Mouse (Mus musculus): ENCODE data around the gene Pou2af1.

The Pou2af1 gene

GRCm38 (mm10) chr9:51213023-51213728 lies at the start of gene Pou2af1:
Gene Pou2af1, plus strand, starts transcription at chr9:51213708.
- in situ Hi-C loops (cut with MboI; ENCODE audit: unreplicated experiment in 2 of 2) = loop anchor here (5.0 kb wide), 1 partner anchor 36 kb away; no protein-coding TSS in a partner anchor

- in situ Hi-C loops (cut with MboI; ENCODE audit: unreplicated experiment in 2 of 2) = loop anchor here (5.0 to 25.0 kb wide), 2 partner anchors 128 to 923 kb away; no protein-coding TSS in a partner anchor
These were observed 49.5 kb upstream of the Pou2af1 start for GRCm38 (mm10) chr9:51163989-51164388.

GRCm38 (mm10) chr9:51165312-51166180 lies 48.0 kb upstream of the Pou2af1 start, which contains the start of gene Gm32742:
Gene Gm32742, minus strand, starts transcription at chr9:51165517.
- in situ Hi-C loops (cut with MboI; ENCODE audit: unreplicated experiment in 2 of 2) = loop anchor here (25.0 kb wide), 1 partner anchor 922 kb away; no protein-coding TSS in a partner anchor

- in situ Hi-C loops (cut with MboI; ENCODE audit: unreplicated experiment in 2 of 2) = loop anchor here (25.0 kb wide), 1 partner anchor 919 kb away; no protein-coding TSS in a partner anchor
These were observed 45.6 kb upstream of the Pou2af1 start for GRCm38 (mm10) chr9:51167954-51168353.

GRCm38 (mm10) chr9:51168698-51169097 lies 44.8 kb upstream of the Pou2af1 start:
- in situ Hi-C loops (cut with MboI; ENCODE audit: unreplicated experiment in 2 of 2) = loop anchor here (25.0 kb wide), 1 partner anchor 919 kb away; no protein-coding TSS in a partner anchor

GRCm38 (mm10) chr9:51169133-51169532 lies 44.4 kb upstream of the Pou2af1 start:
- in situ Hi-C loops (cut with MboI; ENCODE audit: unreplicated experiment in 2 of 2) = loop anchor here (25.0 kb wide), 1 partner anchor 918 kb away; no protein-coding TSS in a partner anchor

- in situ Hi-C loops (cut with MboI; ENCODE audit: unreplicated experiment in 2 of 2) = loop anchor here (25.0 kb wide), 1 partner anchor 917 kb away; no protein-coding TSS in a partner anchor
These were observed 43.2 kb upstream of the Pou2af1 start for GRCm38 (mm10) chr9:51170298-51170697.

GRCm38 (mm10) chr9:51174890-51175464 lies 38.5 kb upstream of the Pou2af1 start:
- in situ Hi-C loops (cut with MboI; ENCODE audit: unreplicated experiment in 2 of 2) = loop anchor here (5.0 to 25.0 kb wide), 3 partner anchors 37 to 912 kb away; partner anchors contain the start of gene Pou2af1 (in 2 of the 2)

GRCm38 (mm10) chr9:51175722-51176121 lies 37.8 kb upstream of the Pou2af1 start:
- in situ Hi-C loops (cut with MboI; ENCODE audit: unreplicated experiment in 2 of 2) = loop anchor here (5.0 kb wide), 2 partner anchors 37 to 117 kb away; partner anchors contain the start of gene Pou2af1 (in 2 of the 2)

- in situ Hi-C loops (cut with MboI; ENCODE audit: unreplicated experiment in 2 of 2) = loop anchor here (5.0 kb wide), 2 partner anchors 34 to 114 kb away; partner anchors contain the start of gene Pou2af1 (in 2 of the 2)
These were observed 35.2 kb upstream of the Pou2af1 start for GRCm38 (mm10) chr9:51178297-51178696.

- in situ Hi-C loops (cut with MboI; ENCODE audit: unreplicated experiment in 2 of 2) = loop anchor here in 1 of 2 experiments (10.0 kb wide), 1 partner anchor 54 kb away; no protein-coding TSS in a partner anchor
These were observed 32.9 kb upstream of the Pou2af1 start for GRCm38 (mm10) chr9:51180621-51181020.

- in situ Hi-C loops (cut with MboI; ENCODE audit: unreplicated experiment in 2 of 2) = loop anchor here in 1 of 2 experiments (10.0 kb wide), 1 partner anchor 52 kb away; no protein-coding TSS in a partner anchor
These were observed 30.5 kb upstream of the Pou2af1 start for GRCm38 (mm10) chr9:51182716-51183710.

GRCm38 (mm10) chr9:51185386-51185785 lies 28.1 kb upstream of the Pou2af1 start:
- in situ Hi-C loops (cut with MboI; ENCODE audit: unreplicated experiment in 2 of 2) = loop anchor here in 1 of 2 experiments (10.0 kb wide), 1 partner anchor 49 kb away; no protein-coding TSS in a partner anchor

- in situ Hi-C loops (cut with MboI; ENCODE audit: unreplicated experiment in 2 of 2) = loop anchor here in 1 of 2 experiments (10.0 kb wide), 1 partner anchor 49 kb away; no protein-coding TSS in a partner anchor
These were observed 27.6 kb upstream of the Pou2af1 start for GRCm38 (mm10) chr9:51185871-51186270.

- in situ Hi-C loops (cut with MboI; ENCODE audit: unreplicated experiment in 2 of 2) = no loop called here
These were observed 22.9 kb upstream of the Pou2af1 start for GRCm38 (mm10) chr9:51190655-51191054.

- in situ Hi-C loops (cut with MboI; ENCODE audit: unreplicated experiment in 2 of 2) = no loop called here
These were observed 18.7 kb upstream of the Pou2af1 start for GRCm38 (mm10) chr9:51194790-51195189.

- in situ Hi-C loops (cut with MboI; ENCODE audit: unreplicated experiment in 2 of 2) = no loop called here
These were observed 4.6 kb upstream of the Pou2af1 start for GRCm38 (mm10) chr9:51208974-51209332.

GRCm38 (mm10) chr9:51211191-51211590 lies 2.3 kb upstream of the Pou2af1 start:
- in situ Hi-C loops (cut with MboI; ENCODE audit: unreplicated experiment in 2 of 2) = loop anchor here (5.0 kb wide), 1 partner anchor 34 kb away; no protein-coding TSS in a partner anchor

Measured in v-Abl transformed pro-B cells (cell line).